Mouse (Mus musculus): ENCODE measurements around the gene P2rx1. TPM values are rescaled to one million over a fixed set of nuclear protein-coding genes. Genes with fewer than 3 reads are reported as not detected.

The P2rx1 gene
- polyA plus RNA-seq, 1 experiment from 2014 or later: 5.6 TPM

DNA sequence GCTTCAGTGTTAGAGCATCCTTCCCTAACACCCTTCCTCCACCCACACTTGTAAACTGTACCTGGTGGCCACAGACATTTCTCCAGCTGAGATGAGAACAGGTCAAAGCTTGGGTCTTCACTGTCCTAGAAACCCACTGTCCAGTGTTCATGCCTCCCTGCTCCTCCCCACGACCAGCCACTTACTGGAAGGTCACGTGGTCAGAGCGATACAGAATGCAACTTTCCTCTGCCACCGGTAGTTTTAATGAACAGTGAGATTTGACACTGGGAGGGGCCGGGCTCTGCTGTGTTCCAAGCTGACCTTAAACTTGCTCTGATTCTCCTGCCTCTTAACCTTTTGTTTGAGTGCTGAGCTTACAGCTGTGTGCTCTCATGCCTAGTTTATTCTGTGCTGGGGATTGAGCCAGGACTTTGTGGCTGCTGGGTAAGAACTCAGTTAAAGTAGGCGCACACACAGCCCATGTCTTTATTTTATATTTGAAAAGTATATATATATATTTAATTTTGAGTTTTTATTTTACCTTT lies 45.4 kb downstream of the P2rx1 start:
- no peak overlapping the region for H3K4me2 ChIP-seq (ENCODE audit: low read depth, low read length)
- no peak for ATAC-seq (replicated peaks; ENCODE audit: extremely low read depth, insufficient read depth, low FRiP score)
- no peaks in the 10 kb centered on the region for H3K27me3 ChIP-seq (ENCODE audit: control insufficient read depth, insufficient read depth, low read length)
- 38% methylated on average over 6 of the region's 6 CpGs for WGBS
- H3K4me3 ChIP-seq (ENCODE audit: low read length): no peak overlapping the region
- no peaks in the 10 kb centered on the region for H3K36me3 ChIP-seq (ENCODE audit: control insufficient read depth, insufficient read depth)
- no peak overlapping the region for H3K9ac ChIP-seq (ENCODE audit: low read length)
- no peak overlapping the region for H3K27ac ChIP-seq (ENCODE audit: low read length)
- no peaks in the 10 kb centered on the region for H3K9me3 ChIP-seq (replicated peaks; ENCODE audit: control insufficient read depth, low read length)
- H3K4me1 ChIP-seq (ENCODE audit: control insufficient read depth, insufficient read depth, low read length): peaks cover 14% of the 10 kb centered on the region

DNA sequence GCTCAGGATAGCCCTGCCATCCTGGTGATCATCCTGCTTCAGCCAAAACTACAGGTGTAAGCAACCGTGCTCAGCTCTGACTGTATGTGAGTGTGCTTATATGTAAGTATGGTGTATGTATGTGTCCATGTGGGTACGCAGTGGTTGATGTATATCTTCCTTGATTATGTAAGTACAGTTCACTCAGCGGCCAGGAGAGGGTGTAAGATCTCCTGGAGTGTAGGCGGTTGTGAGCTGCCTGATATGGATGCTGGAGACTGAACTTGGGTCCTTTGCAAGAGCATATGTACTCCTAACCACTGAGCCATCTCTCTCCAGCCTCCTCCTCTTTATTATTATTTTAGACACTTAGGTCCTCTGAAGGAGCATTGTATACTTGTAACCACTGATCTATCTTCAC lies 45.9 kb downstream of the P2rx1 start:
- Histone ChIP-seq H3K36me3 (ENCODE audit: control insufficient read depth, insufficient read depth) (no peaks in the 10 kb centered on the region), H3K27ac (ENCODE audit: low read length) (no peak overlapping the region), H3K27me3 (ENCODE audit: control insufficient read depth, insufficient read depth, low read length) (no peaks in the 10 kb centered on the region), H3K9me3 (replicated peaks; ENCODE audit: control insufficient read depth, low read length) (no peaks in the 10 kb centered on the region), H3K4me1 (ENCODE audit: control insufficient read depth, insufficient read depth, low read length) (peaks cover 16% of the 10 kb centered on the region), H3K4me3 (ENCODE audit: low read length) (no peak overlapping the region), H3K4me2 (ENCODE audit: low read depth, low read length) (no peak overlapping the region), H3K9ac (ENCODE audit: low read length) (no peak overlapping the region)
- ATAC-seq (replicated peaks; ENCODE audit: extremely low read depth, insufficient read depth, low FRiP score): no peak
- WGBS: 64% methylated on average over 4 of the region's 4 CpGs

- Histone ChIP-seq H3K4me3 (ENCODE audit: low read length) (peak within 1 kb of the TSS; percentile 90), H3K27ac (ENCODE audit: low read length) (peak within 1 kb of the TSS; percentile 95), H3K4me1 (ENCODE audit: control insufficient read depth, insufficient read depth, low read length) (peaks cover 21% of the 10 kb centered on the region), H3K27me3 (ENCODE audit: control insufficient read depth, insufficient read depth, low read length) (no peaks in the 10 kb centered on the region), H3K4me2 (ENCODE audit: low read depth, low read length) (peak within 1 kb of the TSS; percentile 89), H3K36me3 (ENCODE audit: control insufficient read depth, insufficient read depth) (peaks cover 17% of the 10 kb centered on the region; the same call in 1 of the 2 replicates), H3K9me3 (replicated peaks; ENCODE audit: control insufficient read depth, low read length) (no peaks in the 10 kb centered on the region), H3K9ac (ENCODE audit: low read length) (peak within 1 kb of the TSS; percentile 98)
- WGBS: under 1% methylated on average over 39 of the region's 39 CpGs
- ATAC-seq (replicated peaks; ENCODE audit: extremely low read depth, insufficient read depth, low FRiP score): peak; percentile 94
These were observed 48.7 kb downstream of the P2rx1 start, which contains the start of gene Ncbp3 for GRCm38 (mm10) chr11:73047542-73047996. Gene Ncbp3 (plus strand): TSS chr11:73047783.

- H3K4me2 ChIP-seq (ENCODE audit: low read depth, low read length): peak overlapping the region; percentile 89
- peaks cover 24% of the 10 kb centered on the region for H3K4me1 ChIP-seq (ENCODE audit: control insufficient read depth, insufficient read depth, low read length)
- peak; percentile 74 for ATAC-seq (replicated peaks; ENCODE audit: extremely low read depth, insufficient read depth, low FRiP score)
- H3K27ac ChIP-seq (ENCODE audit: low read length): peak overlapping the region; percentile 95
- H3K9me3 ChIP-seq (replicated peaks; ENCODE audit: control insufficient read depth, low read length): no peaks in the 10 kb centered on the region
- peak overlapping the region; percentile 98 for H3K9ac ChIP-seq (ENCODE audit: low read length)
- WGBS: under 1% methylated on average over 55 of the region's 55 CpGs
- peak overlapping the region; percentile 90 for H3K4me3 ChIP-seq (ENCODE audit: low read length)
- H3K36me3 ChIP-seq (ENCODE audit: control insufficient read depth, insufficient read depth): peaks cover 17% of the 10 kb centered on the region; the same call in 1 of the 2 replicates
- no peaks in the 10 kb centered on the region for H3K27me3 ChIP-seq (ENCODE audit: control insufficient read depth, insufficient read depth, low read length)
These were observed 49.4 kb downstream of the P2rx1 start for GRCm38 (mm10) chr11:73048030-73048876.

DNA sequence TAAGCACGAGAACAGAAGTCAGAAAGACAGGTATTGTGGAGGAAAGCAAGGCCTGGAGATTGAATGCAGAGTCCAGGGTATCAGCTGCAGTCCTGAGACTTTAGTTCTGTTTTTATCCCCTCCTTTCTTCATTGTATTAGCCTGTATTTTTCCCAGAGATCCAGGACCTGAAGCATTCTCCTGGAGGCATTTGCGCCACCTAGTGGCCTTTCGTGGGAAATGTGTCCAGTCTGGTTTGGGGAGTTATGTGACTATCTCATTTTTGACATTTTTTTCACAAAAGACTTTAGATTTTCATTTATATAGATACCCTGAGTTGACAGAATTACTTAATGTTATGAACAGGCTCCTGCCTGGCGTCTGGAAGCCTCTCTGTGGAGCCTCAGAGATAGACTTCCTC lies 50.4 kb downstream of the P2rx1 start:
- Histone ChIP-seq H3K9me3 (replicated peaks; ENCODE audit: control insufficient read depth, low read length) (no peaks in the 10 kb centered on the region), H3K27me3 (ENCODE audit: control insufficient read depth, insufficient read depth, low read length) (no peaks in the 10 kb centered on the region), H3K4me1 (ENCODE audit: control insufficient read depth, insufficient read depth, low read length) (peaks cover 22% of the 10 kb centered on the region), H3K9ac (ENCODE audit: low read length) (peak overlapping the region; percentile 33; the same call in 1 of the 2 replicates), H3K4me2 (ENCODE audit: low read depth, low read length) (peak overlapping the region; percentile 89), H3K27ac (ENCODE audit: low read length) (peak overlapping the region; percentile 45), H3K36me3 (ENCODE audit: control insufficient read depth, insufficient read depth) (peaks cover 26% of the 10 kb centered on the region), H3K4me3 (ENCODE audit: low read length) (peak overlapping the region; percentile 90)
- 5% methylated on average over 4 of the region's 4 CpGs for WGBS
- ATAC-seq (replicated peaks; ENCODE audit: extremely low read depth, insufficient read depth, low FRiP score): no peak

GRCm38 (mm10) chr11:73052795-73053194 lies 53.9 kb downstream of the P2rx1 start:
- Histone ChIP-seq H3K27ac (ENCODE audit: low read length) (peak overlapping the region; percentile 11; the same call in 1 of the 2 replicates), H3K9me3 (replicated peaks; ENCODE audit: control insufficient read depth, low read length) (no peaks in the 10 kb centered on the region), H3K36me3 (ENCODE audit: control insufficient read depth, insufficient read depth) (peaks cover 41% of the 10 kb centered on the region), H3K4me2 (ENCODE audit: low read depth, low read length) (no peak overlapping the region), H3K4me1 (ENCODE audit: control insufficient read depth, insufficient read depth, low read length) (peaks cover 22% of the 10 kb centered on the region), H3K27me3 (ENCODE audit: control insufficient read depth, insufficient read depth, low read length) (no peaks in the 10 kb centered on the region), H3K4me3 (ENCODE audit: low read length) (no peak overlapping the region), H3K9ac (ENCODE audit: low read length) (no peak overlapping the region)
- WGBS: 69% methylated on average over 1 of the region's 1 CpGs
- no peak for ATAC-seq (replicated peaks; ENCODE audit: extremely low read depth, insufficient read depth, low FRiP score)

GRCm38 (mm10) chr11:73057701-73058100 lies 58.8 kb downstream of the P2rx1 start:
- 53% methylated on average over 5 of the region's 5 CpGs for WGBS
- H3K4me2 ChIP-seq (ENCODE audit: low read depth, low read length): no peak overlapping the region

DNA sequence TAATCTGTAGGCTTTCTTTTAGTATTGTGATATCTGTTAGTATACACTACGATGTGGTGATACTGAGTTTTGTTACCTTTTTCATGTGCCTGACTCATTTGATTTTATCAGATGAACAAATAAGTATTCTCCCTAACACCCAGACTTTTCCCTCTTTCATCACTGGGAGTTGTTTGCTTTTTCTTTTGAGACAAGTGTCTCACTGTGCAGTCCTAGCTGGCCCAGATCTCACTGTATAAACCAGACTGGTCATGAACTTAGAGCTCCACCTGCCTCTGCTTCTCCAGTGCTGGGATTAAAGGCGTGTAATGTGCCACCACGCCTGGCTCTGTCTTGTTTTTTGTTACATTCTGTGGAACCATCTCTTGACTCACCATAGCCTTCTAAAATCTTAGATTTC lies 60.7 kb downstream of the P2rx1 start:
- Histone ChIP-seq H3K9ac (ENCODE audit: low read length) (no peak overlapping the region), H3K27me3 (ENCODE audit: control insufficient read depth, insufficient read depth, low read length) (no peaks in the 10 kb centered on the region), H3K36me3 (ENCODE audit: control insufficient read depth, insufficient read depth) (peaks cover 25% of the 10 kb centered on the region), H3K4me1 (ENCODE audit: control insufficient read depth, insufficient read depth, low read length) (peaks cover 5% of the 10 kb centered on the region), H3K9me3 (replicated peaks; ENCODE audit: control insufficient read depth, low read length) (no peaks in the 10 kb centered on the region), H3K4me2 (ENCODE audit: low read depth, low read length) (no peak overlapping the region), H3K27ac (ENCODE audit: low read length) (no peak overlapping the region), H3K4me3 (ENCODE audit: low read length) (no peak overlapping the region)
- ATAC-seq (replicated peaks; ENCODE audit: extremely low read depth, insufficient read depth, low FRiP score): no peak
- WGBS: 86% methylated on average over 3 of the region's 3 CpGs

More at GRCm38 (mm10) chr11:73057701-73058100, 58.8 kb downstream of the P2rx1 start:
- ATAC-seq (replicated peaks; ENCODE audit: extremely low read depth, insufficient read depth, low FRiP score): no peak
- H3K9ac ChIP-seq (ENCODE audit: low read length): no peak overlapping the region
- no peak overlapping the region for H3K4me3 ChIP-seq (ENCODE audit: low read length)
- H3K27ac ChIP-seq (ENCODE audit: low read length): no peak overlapping the region
- no peaks in the 10 kb centered on the region for H3K27me3 ChIP-seq (ENCODE audit: control insufficient read depth, insufficient read depth, low read length)
- peaks cover 36% of the 10 kb centered on the region for H3K36me3 ChIP-seq (ENCODE audit: control insufficient read depth, insufficient read depth)
- H3K9me3 ChIP-seq (replicated peaks; ENCODE audit: control insufficient read depth, low read length): no peaks in the 10 kb centered on the region
- H3K4me1 ChIP-seq (ENCODE audit: control insufficient read depth, insufficient read depth, low read length): peaks cover 7% of the 10 kb centered on the region

GRCm38 (mm10) chr11:73061413-73061812 lies 62.5 kb downstream of the P2rx1 start:
- Histone ChIP-seq H3K36me3 (ENCODE audit: control insufficient read depth, insufficient read depth) (peaks cover 26% of the 10 kb centered on the region), H3K4me1 (ENCODE audit: control insufficient read depth, insufficient read depth, low read length) (peaks cover 5% of the 10 kb centered on the region), H3K4me3 (ENCODE audit: low read length) (no peak overlapping the region), H3K9me3 (replicated peaks; ENCODE audit: control insufficient read depth, low read length) (no peaks in the 10 kb centered on the region), H3K27me3 (ENCODE audit: control insufficient read depth, insufficient read depth, low read length) (no peaks in the 10 kb centered on the region), H3K4me2 (ENCODE audit: low read depth, low read length) (no peak overlapping the region), H3K27ac (ENCODE audit: low read length) (peak overlapping the region; percentile 52), H3K9ac (ENCODE audit: low read length) (no peak overlapping the region)
- ATAC-seq (replicated peaks; ENCODE audit: extremely low read depth, insufficient read depth, low FRiP score): peak; percentile 77; the same call in 1 of the 2 replicates
- WGBS: 60% methylated on average over 3 of the region's 3 CpGs
